Mouse (Mus musculus) activated CD4-positive, CD25-positive, alpha-beta regulatory T cell, adult 4 months (primary cell): ENCODE measurements around the gene Exoc3l. TPM values are rescaled to one million over a fixed set of nuclear protein-coding genes. Genes with fewer than 3 reads are reported as not detected.
A peak's percentile ranks its signal among the peaks of the same experiment; 100 is the strongest.
"Not testable (repeated sequence)": the region's sequence is repeated elsewhere in the genome, so short reads cannot be mapped to it uniquely, and the experiment has no call there.

ENCODE experiments used
- ATAC-seq: one replicate; pipeline ENCODE4 v1.8.0; 2017
- polyA plus RNA-seq, 2 experiments: library from polyadenylated mRNA; unstranded; fragments of 100-300 nt; shearing (Covaris generic); gene quantifications; one replicate each; pipeline ENCODE4 v1.2.1; 2017

Gene Exoc3l
- polyA plus RNA-seq, 2 experiments from 2014 or later, result 0.54 to 2.0 TPM

- not testable (repeated sequence) for ATAC-seq
Observed at GRCm38 (mm10) chr8:105291364-105291763, 4.5 kb downstream of the Exoc3l start.

DNA sequence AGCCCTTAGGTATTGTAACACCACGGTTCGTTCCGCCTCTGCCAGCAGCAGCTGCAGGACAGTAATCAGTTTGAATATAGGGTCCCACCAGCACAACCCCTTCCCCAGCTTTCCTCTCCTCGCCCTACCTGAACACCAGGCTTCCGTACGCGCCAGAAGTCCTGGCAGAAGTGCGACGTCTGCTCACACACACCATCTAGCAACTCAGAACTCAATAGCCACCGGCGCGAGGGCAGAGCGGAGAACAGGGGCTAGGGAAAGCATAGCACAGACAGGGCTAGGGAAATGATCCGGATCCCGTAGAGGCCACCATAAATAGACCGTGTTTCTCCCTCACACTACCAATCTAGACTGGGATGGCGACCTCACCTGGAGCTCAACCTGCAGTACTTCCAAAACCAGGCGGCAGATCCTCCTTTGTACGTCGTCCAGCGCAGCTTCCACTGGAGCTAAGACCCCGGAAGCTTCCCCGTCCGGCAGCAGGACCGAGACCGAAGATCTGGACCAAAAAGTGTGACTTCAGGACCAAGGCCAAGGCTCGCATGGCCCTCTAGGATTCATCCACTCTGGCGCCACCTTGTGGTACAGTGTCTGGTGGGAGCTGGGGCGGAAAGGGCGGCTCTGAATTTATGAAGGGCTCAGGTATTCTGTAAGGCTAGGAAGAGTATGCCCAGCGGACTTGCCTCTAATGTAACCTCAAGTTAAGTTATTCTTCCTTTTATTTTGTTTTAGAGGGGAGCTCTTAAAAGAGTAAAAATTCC lies 5.2 kb downstream of the Exoc3l start:
- ATAC-seq, result peak; percentile 30

GRCm38 (mm10) chr8:105289805-105290460 lies 6.0 kb downstream of the Exoc3l start, which contains the start of gene 4931428F04Rik:
4931428F04Rik (minus strand) TSS chr8:105289864.
- ATAC-seq, result no peak

DNA sequence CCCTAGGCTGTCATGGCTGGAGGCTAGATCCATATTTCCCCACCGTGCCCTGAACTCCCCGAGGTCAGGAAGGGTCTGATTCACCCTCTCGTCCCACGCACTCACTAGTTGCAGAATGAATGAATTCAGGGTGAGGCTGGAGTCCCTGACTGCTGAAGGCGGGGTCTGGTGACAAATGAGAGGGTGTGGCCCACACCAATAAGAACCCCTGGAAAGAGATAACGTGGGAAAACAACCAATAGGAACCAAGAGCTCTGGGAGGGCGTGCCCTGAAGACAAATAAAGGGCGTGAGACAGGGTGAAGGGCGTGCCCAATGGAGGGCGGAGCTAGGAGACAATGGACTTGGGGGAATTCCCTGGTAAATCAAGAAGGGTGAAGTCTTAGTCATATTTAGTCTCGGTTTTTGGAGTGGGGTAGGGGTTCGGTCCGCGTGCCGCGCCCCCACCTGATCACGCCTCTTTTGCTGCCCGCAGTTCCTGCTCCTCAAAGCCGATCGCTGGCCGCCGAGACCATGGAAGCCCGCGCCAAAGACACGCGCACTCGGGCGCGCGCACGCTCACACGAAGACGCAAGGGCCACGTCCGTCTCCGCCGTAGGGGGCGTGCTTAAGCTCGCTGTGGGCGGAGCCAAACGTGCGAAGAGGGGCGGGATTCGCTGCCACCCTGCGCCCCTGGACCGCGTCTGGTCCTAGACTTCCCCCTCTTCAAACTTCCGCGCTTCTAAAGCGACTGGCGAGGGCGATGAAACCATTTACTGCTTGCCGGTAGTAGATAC lies 6.8 kb downstream of the Exoc3l start:
- peak; percentile 84 for ATAC-seq

GRCm38 (mm10) chr8:105288231-105288630 lies 7.7 kb downstream of the Exoc3l start:
- no peak for ATAC-seq

GRCm38 (mm10) chr8:105286907-105287306 lies 9.0 kb downstream of the Exoc3l start:
- no peak for ATAC-seq

DNA sequence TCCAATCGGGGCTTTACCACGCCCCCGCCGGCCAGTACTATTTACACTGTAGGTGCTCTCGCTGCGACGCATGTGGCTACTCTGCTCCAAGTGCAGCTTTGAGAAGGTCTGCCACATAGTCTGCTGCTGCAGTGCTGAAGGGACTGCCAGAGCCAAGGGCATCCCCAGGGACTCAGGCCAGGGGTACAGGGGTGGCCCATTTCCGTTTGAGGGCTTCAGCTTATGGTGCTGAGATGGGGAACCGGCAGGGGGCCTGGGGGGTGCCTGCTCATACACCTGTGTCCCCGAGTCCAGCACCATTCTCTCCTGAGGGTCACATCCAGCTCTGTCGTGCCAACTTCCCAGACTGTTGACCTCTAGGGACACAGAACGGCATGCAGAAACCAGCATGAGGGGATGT lies 10.4 kb downstream of the Exoc3l start:
- no peak for ATAC-seq

DNA sequence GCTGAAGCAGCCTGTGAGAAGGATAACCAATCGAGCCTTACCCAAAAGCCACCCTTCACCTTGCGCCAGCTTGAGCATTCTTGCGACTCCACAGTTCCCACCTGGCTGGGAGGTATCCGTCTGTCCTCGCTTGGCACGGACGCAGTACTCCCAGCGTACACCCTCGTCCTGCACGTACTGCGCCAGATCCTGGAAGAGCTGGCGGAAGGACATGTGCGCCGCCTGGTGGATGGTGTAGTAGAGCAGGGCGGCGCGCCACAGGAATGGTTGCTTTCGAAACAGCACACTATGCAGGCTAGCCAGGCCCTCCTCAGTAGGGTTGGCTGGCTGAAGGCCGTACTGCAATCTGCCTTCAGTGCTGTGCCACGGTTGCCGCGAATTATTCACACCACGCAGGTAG lies 12.8 kb downstream of the Exoc3l start:
- no peak for ATAC-seq

DNA sequence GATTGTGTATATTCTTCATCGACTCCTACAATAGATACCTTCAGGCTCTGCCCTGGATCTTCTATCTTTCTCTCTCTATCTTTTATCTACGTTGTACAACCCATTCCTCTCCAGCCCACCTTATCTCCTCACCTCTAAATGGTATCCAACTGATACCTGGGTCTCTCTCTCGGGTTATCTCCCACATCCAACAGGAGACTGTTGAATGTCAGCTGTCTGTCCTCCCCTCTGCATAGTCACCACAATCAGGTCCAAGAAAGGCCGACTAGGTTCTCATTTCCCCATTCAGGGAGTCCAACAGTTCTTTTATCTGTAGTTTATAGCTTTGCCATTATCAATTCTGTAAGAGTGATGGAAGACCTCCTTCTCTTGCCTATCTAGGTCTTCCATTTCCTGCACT lies 13.7 kb downstream of the Exoc3l start:
- no peak for ATAC-seq

DNA sequence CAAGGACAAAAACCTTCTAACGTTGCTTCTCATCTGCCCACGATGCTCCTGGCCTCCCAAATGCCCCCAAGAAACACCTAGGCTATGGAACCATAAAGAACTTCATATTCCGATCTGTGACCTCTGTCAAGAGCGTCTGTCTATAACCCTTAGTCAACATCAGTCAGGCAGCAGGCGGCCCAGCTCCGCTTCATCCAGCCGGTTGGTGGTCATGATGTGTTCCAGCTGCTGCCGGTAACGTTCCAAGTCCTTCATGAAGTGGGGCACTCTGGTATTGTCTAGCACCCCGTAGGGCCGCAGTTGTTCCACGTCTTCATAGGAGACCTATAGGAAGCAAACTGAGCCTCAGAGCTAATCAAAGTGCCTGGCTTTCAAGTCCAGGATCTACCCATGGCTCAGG lies 14.1 kb downstream of the Exoc3l start:
- no peak for ATAC-seq

DNA sequence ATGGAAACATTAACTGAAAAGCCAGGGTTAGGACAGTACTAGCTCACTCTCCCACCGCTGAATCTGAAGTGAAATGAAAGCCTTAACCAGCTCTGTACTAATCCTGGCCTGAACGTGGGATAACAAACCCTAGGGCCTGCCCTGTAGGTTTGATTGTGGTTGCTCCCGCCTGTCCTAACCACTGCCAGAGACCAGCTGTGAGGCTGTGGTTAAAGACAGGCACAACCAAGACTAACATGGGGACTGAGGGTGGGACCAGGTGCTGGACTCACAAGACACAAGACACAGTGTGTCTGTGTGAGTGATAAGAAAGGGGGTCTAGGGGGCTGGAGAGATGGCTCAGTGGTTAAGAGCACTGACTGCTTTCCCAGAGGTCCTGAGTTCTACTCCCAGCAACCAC lies 15.3 kb downstream of the Exoc3l start:
- no peak for ATAC-seq

DNA sequence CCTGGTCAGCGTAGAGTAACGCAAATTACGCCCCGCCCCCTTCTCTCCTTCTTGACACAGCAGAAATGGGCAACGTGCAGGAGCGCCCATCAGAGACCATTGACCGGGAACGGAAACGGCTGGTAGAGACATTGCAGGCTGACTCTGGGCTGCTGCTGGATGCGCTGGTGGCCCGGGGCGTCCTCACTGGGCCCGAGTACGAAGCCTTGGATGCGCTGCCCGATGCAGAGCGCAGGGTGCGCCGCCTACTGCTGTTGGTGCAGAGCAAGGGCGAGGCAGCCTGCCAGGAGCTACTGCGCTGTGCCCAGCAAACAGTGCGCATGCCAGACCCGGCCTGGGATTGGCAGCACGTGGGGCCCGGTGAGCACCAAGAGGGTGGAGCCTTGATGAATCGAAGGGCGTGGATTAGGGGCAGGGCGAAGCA lies 17.0 kb downstream of the Exoc3l start:
- peak; percentile 69 for ATAC-seq

- no peak for ATAC-seq
Observed at GRCm38 (mm10) chr8:105276292-105277120, 19.4 kb downstream of the Exoc3l start.

DNA sequence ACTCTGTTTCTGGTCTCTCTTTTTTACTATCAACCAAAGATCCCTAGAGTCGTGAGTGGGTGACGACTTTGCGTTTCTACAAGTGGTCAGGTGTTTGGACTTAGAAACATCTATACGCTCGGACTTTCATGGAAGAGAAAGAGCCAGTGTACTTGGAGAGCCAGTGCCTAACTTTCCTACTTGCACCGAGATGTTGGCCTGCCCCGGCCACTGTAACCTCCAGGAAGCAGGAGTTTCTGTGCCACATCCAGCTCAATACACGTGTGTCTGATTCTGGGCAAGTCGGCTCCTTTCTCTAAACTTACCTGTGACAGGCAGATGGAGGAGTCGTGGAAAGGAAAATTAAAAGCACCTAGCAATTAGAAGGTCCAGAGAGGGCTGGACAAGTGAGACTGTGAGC lies 20.1 kb downstream of the Exoc3l start, which contains the start of gene Nol3:
Gene Nol3 (plus strand): TSS at position 301 of the 400 bp plus-strand sequence.
- no peak for ATAC-seq

- no peak for ATAC-seq
Observed at GRCm38 (mm10) chr8:105275387-105275786, 20.5 kb downstream of the Exoc3l start.

DNA sequence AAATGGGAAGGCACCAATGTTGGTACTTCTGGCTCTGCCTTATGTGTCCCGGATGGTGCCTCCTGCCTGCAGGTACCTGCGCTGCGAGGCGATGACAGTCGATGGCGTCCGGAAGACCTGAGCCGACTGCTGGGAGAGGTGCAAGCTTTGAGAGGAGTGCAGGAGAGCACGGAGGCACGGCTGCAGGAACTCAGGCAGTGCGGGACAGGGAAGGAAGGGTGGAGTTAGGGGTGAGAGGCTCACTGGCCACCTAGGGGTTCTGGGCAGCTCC lies 25.1 kb downstream of the Exoc3l start:
- ATAC-seq, result no peak

GRCm38 (mm10) chr8:105270101-105270915 lies 25.6 kb downstream of the Exoc3l start:
- no peak for ATAC-seq

- ATAC-seq, result no peak
Observed at GRCm38 (mm10) chr8:105269461-105269947, 26.4 kb downstream of the Exoc3l start, which contains the start of gene Hsf4. Hsf4 (plus strand) TSS chr8:105269801.

GRCm38 (mm10) chr8:105269075-105269458 lies 26.8 kb downstream of the Exoc3l start:
- ATAC-seq, result no peak

DNA sequence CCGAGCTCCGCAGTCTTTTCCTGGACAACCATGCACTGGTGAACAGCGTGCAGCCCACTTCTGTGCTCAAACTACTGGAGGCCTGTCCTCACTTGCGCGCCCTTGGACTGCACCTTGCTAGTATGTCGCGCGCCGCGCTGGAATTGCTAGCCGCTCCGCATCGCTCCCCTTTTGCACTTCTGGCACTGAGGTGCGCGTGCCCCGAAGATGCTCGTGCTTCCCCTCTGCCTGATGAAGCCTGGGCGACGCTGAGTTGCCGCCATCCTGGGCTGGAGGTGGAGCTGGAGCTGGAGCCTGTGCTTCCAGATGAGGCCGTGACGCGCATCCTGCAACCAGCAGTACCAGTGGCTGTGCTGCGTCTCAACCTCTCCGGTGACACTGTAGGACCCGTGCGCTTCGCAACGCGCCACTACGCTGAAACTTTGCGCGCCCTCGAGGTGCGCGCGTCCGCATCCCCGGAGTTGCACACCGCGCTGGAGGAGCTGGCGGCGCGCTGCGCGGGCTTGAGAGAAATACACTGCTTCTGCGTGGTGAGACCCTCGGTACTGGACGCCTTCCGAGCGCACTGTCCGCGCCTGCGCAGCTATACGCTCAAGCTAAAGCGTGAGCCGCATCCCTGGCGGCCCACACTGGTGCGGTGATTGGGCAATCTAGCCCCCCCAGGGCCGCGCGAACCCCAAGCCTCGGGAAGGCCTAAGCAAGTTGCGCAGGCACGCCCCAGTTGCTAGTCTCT lies 27.4 kb downstream of the Exoc3l start:
- ATAC-seq, result no peak

- peak; percentile 52 for ATAC-seq
Observed at GRCm38 (mm10) chr8:105266775-105267174, 29.1 kb downstream of the Exoc3l start.
